Mouse (Mus musculus): ENCODE data around the gene Sfxn3.

Gene Sfxn3

DNA sequence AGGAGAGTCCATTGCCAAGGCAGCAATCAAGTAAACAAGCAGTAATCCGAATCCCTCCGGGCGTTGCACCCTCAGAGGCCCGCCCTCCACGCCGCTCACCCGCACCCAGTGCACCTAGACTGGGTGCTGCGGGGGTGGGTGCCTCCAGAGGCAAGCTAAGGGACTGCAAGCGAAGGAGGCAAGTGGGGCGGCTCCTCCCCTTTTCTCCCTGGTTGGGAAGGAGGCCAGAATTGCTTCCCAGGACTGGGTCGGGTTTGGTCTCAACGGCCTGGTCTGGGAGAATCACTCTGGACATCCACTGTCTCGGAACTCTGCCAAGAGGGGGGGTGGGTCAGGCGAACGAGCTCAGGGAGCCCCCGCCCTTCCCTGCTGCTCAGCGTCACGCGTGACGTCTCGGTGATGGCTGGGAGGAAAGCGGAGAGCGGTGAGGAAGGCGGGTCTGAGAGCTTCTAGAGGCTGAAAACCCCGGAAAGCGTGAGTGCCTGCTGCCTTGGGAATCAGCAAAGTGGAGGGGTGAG lies at the start of gene Sfxn3:
Gene Sfxn3, plus strand, starts transcription at position 87 of the 518 bp plus-strand sequence.
- peak; percentile 95 for DNase-seq (ENCODE audit: low read depth)

- DNase-seq (ENCODE audit: low read depth): no peak
Measured at GRCm38 (mm10) chr19:44997786-44998185, 49.5 kb upstream of the Sfxn3 start.

- DNase-seq (ENCODE audit: low read depth): no peak
Measured at GRCm38 (mm10) chr19:44999647-45000046, 47.7 kb upstream of the Sfxn3 start.

- no peak for DNase-seq (ENCODE audit: low read depth)
Measured at GRCm38 (mm10) chr19:45002301-45002700, 45.0 kb upstream of the Sfxn3 start.

DNA sequence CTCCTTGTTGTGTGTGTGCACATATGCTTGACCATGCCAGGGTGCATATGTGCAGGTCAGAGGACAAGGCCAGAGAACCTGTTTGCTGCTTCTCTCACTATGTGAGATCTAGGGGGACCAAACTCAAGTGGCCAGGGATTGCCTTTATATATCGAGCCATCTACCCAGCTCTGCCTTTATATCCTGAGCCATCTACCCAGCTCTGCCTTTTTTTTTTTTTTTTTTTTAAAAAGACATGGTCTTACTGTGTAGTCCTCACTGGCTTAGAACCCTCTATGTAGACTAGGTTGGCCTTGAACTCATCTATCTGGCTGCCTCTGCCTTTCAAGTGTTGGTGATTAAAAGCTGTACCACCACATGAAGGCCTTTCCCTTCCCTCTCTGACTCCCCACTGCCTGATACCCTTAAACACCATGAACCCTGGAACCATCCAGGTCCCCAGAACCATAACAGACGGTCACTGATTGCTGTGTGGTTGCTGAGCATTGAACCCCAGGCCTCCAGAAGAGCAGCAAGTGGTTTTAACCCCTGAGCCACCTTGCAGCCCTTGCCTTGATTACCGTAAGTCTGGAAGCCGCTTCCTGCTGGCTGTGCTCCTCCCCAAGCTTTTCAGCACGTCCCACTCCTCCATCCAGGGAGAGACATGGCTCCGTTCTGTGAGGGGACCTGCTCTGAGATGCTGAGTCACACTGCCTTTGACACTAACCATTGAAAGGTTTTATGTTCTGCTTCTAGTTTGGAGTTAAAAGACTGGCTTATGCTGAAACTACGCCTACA lies 43.4 kb upstream of the Sfxn3 start:
- DNase-seq (ENCODE audit: low read depth): no peak

DNA sequence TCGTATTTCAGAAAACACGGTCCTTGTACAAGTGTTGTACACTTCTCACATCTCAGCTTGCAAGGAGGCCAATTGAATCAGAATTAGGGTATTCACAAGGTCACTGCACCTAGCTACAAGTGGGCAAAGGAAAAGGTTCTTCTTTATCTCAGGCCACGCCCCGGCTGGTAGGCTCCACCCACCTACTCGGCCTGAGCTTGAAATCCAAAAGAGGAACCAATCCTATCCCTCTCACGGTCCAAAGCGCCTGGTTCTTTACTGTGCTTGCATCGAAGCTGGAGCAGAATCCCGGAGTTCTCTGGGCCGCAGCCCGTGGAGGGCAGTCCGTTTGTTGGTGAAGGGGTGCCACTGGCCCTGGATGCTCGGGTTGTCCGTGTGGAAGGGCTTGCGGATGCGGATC lies 41.9 kb upstream of the Sfxn3 start, which contains the start of gene Twnk:
Gene Twnk, plus strand, starts transcription at position 220 of the 400 bp plus-strand sequence.
- DNase-seq (ENCODE audit: low read depth): peak; percentile 45

- DNase-seq (ENCODE audit: low read depth): peak; percentile 96
Measured at GRCm38 (mm10) chr19:45005957-45006712, 41.2 kb upstream of the Sfxn3 start, which contains the start of gene Mrpl43. Gene Mrpl43 (minus strand): TSS chr19:45006442.

- DNase-seq (ENCODE audit: low read depth): no peak
Measured at GRCm38 (mm10) chr19:45007021-45007420, 40.3 kb upstream of the Sfxn3 start.

DNA sequence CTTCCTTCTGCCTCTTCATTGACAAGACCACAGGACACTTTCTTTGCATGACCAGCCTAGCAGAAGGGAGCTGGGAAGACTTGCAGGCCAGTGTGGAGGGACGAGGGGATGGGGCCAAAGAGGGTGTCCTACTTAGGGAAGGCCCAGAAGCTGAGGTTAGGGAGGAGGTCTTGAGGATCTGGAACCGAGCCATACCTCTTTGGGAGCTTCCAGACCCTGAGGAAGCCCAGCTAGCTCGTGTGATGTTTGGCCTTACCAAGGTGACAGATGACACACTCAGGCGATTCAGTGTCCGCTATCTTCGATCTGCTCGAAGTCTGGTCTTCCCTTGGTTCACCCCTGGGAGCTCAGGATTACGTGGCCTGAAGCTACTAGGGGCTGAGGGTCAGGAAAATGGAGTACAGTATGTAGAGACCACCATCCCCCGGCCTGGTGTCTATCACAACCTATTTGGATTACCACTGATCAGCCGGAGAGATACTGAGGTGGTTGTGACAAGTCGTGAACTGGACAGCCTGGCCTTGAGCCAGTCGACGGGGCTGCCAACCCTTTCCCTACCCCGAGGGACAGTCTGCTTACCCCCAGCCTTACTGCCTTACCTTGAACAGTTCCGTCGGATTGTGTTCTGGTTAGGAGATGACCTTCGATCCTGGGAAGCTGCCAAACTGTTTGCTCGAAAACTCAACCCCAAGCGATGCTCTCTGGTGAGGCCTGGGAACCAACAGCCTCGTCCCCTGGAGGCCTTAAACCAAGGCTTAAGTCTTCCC lies 39.7 kb upstream of the Sfxn3 start:
- no peak for DNase-seq (ENCODE audit: low read depth)

DNA sequence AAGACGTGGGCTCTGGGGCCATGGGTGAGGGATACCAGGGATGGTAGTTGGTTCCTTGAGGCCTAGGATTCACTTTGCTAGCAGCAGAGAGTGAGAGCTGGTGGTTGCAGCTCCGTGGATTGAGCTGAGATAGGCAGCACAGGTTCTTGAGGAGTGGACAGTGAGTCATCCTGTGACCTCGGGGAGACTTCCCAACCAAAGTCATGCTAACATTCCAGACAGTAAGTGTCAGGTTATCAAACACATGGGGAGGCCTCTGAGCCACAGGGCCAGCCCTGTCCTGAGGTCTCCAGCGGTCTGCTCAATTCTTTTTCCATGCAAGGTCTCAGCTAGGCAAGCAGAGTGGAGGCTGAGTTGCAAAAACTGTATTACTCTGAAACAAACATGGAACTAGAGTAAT lies 36.7 kb upstream of the Sfxn3 start:
- no peak for DNase-seq (ENCODE audit: low read depth)

- no peak for DNase-seq (ENCODE audit: low read depth)
Measured at GRCm38 (mm10) chr19:45012219-45012618, 35.1 kb upstream of the Sfxn3 start.

DNA sequence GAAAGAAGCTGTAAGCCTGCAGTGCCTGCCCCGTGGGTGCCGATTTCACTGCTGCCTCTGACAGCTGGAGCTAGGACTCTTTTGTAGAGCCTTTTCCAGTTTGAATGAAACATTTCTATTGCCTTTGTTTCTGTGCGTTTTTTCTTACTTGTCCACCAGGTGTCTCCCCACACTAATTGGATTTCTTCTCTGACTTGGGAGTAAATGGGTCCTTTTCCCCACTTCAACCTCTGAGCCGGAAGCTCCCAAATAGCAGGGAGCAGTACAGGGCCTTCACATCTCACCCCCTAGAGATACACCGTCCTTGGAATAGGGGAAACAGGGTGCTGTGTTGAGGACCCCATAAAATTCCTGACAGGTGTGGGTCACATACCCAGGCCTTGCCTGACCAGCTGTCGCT lies 34.7 kb upstream of the Sfxn3 start:
- peak; percentile 54 for DNase-seq (ENCODE audit: low read depth)

- DNase-seq (ENCODE audit: low read depth): no peak
Measured at GRCm38 (mm10) chr19:45013581-45014225, 33.6 kb upstream of the Sfxn3 start.

GRCm38 (mm10) chr19:45014335-45014971 lies 32.9 kb upstream of the Sfxn3 start, which contains the start of gene Lzts2:
Gene Lzts2 (plus strand): TSS chr19:45014414.
- peak; percentile 56 for DNase-seq (ENCODE audit: low read depth)

- no peak for DNase-seq (ENCODE audit: low read depth)
Measured at GRCm38 (mm10) chr19:45014981-45015402, 32.3 kb upstream of the Sfxn3 start.

DNA sequence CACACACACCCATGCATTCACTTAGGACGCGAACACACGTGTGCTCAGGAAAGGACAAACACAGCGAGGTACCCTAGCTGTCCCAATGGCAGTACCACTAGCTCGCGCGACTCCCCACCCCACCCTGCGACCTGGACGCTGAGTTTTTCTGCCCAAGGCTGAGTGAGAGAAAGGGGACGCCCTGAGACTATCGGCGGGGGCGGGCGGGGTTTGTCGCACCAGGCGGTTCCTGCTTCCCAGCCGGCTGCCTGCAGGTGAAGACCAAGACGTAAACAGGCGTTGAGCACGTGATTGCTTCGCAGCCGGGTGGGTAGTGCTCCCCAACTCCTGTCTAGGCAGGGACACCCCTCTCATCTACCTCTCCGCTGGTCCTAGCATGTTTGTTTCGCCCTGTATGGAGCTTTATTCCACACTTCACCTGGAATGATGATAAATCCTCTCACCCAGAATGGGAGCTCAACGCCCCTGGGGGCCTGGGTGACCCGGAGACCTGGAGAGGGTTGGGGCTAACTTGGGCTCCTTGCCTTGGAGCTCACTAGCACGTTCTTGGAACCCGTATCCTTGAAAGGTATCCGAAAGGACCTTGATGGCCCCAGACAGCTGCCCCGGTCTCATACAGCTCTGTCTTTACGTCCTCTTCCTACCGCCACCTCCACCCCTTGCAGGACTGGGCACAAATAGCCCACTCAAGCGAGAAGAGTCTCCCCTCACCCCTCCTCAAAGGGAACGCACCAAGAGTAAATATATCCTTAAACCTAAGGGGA lies 31.6 kb upstream of the Sfxn3 start:
- DNase-seq (ENCODE audit: low read depth): peak; percentile 79

DNA sequence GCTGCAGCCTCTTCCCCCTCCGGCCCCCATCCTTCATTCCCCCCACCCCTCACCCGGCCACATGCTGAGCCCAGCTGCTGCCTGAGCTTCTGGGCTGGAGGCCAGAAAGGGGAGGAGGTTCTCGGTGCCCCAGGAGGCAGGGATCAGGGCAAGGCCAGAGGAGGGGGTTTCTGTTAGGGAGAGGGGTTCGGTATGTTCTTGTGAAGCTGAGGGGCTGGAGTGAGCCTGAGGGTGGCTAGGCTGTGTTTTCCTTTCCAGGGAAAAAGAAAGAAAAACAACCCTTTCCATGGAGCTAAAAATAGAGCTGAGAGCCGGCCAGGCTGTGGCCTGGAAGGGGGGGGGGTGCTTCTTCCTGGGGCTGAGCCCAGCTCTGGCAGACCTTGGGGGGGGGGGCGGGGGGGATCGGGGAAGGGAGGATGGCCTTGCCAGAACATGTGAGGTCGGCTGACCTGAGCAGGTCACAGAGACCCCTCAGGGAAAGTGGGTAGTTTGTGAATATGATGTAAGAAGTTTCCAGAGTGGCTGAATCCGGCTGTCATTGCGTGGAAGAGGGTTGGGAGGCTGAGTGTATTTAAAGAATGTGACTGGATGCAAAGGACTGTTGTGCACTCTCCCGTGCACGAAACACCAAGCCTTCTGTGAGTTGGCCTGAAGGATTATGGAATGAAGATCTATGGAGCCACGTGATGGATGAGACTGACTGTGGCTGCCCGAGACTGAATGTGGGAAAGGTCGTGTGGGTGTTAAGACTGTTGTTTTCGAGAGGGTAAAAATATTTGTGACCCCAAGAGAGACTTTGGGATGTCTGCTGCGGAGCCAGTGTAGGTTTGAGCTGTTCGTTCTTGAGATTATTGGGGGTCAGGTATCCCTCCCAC lies 30.7 kb upstream of the Sfxn3 start:
- peak; percentile 51 for DNase-seq (ENCODE audit: low read depth)

DNA sequence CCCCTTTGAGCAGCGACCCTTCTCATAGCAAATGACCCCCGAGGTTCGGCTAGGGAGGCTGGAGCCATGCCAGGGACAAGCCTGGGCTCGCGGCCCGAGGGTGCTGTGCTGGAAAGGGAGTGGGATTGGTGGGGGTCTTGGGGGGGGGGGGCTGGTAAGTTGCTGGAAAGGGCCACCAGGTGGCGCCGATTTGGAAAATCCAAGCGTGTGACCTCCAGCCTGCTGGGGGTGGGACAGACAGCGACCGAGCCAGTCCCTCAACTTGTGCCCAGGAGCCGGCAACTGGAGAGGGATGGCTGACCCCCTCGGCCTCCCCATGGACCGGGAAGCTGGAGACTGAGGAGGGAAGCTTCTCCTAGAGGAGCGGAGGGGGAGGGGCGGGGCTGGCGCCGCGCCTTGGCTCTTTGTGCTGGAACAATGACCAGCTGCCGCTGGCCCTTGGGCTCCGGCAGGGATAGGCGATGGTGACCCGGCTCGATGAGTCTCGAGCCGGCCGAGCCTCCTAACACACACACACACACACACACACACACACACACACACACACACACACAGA lies 30.0 kb upstream of the Sfxn3 start:
- DNase-seq (ENCODE audit: low read depth): peak; percentile 46

DNA sequence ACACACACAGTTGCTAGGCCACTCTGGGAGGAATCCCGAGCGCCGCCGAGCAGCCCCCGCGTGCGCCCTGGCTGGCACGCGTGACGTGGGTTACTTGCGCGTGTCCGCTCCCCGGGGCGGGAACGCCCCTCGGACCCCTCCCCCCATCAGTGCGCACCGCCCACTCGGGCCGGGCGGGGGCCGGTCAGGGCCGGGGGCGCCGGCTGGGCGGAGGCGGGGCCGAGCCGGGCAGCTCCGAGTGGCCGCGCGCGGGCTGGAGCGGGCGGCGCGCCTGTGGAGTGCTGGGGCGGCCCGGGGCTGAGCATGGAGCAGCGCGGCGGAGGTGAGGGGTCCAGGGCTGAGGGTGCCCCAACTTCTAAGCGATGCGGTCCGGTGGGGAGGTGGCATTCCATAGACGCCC lies 29.4 kb upstream of the Sfxn3 start:
- DNase-seq (ENCODE audit: low read depth): peak; percentile 53

Data from naive thymus-derived CD4-positive, alpha-beta T cell, adult 2 months (primary cell).